Mouse (Mus musculus) retina, postnatal 7 days (tissue): ENCODE data around the gene Rnf115.
"Not testable (repeated sequence)": the region's sequence is repeated elsewhere in the genome, so short reads cannot be mapped to it uniquely, and the experiment has no call there.

Experiments used
- DNase-seq: peaks from one replicate; pipeline ENCODE4 v3.0.0-alpha.2; 2012; ENCODE audit warnings: low read depth, low spot score

The Rnf115 gene

GRCm38 (mm10) chr3:96727343-96727827 is at the start of gene Rnf115, which contains the start of gene Polr3c:
Gene Rnf115 (plus strand): TSS chr3:96727664.
Gene Polr3c (minus strand): TSS chr3:96727628.
- DNase-seq: peak; percentile 91

DNA sequence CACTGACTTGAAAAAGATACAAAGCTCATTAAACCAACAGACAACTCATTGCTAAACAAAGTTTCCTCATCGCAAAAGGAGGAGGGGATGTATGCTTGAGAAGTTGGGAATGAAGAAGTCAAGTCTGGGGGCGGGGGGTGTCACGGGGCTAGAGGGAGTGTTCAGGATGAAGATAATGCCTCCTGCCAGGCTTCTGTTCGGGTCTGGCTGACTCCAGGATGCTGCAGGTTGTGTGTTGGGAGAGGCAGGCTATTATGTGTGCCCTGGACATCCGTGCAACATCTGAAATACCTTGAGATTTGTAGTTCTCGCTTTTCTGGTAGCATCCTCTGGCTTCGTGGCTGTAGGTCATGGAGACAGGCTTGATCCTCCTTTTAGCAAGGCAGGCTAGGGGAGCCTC is 49.0 kb upstream of the Rnf115 start:
- no peak for DNase-seq

- no peak for DNase-seq
Observed at GRCm38 (mm10) chr3:96679159-96679674, 48.2 kb upstream of the Rnf115 start.

GRCm38 (mm10) chr3:96680269-96680956 is 47.1 kb upstream of the Rnf115 start:
- no peak for DNase-seq

DNA sequence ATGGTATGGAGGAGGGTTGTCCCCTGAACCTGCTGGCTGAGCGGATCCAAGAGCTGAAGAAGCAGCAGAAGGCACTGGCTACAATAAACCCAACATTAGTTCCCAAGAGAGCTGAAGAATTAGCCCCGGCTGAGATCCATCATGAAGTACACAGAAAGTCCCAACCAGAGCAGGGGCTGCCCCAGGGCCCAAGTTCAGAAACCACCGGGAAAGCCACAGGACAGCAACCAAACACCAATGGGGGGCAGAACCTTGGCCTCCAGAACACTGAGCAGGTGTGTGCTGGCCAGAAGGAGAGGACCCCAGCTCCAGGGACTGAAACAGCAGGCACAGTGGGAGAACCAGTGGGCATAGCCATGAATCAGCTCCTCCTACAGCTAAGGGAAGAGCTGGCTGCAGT is 44.0 kb upstream of the Rnf115 start:
- no peak for DNase-seq

GRCm38 (mm10) chr3:96684151-96684821 is 43.2 kb upstream of the Rnf115 start:
- no peak for DNase-seq

DNA sequence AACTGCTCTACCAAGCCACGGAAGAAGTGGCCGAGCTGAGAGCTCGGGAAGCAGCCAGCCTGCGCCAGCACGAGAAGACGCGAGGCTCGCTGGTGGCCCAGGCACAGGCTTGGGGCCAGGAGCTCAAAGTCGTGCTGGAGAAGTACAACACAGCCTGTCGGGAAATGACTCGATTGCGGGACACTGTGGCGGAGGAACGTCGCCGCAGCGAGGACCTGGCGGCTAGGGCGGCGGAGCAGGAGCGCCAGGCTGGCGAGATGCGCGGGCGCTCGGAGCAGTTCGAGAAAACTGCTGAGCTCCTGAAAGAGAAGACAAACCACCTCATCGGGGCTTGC is 42.7 kb upstream of the Rnf115 start:
- DNase-seq: no peak

DNA sequence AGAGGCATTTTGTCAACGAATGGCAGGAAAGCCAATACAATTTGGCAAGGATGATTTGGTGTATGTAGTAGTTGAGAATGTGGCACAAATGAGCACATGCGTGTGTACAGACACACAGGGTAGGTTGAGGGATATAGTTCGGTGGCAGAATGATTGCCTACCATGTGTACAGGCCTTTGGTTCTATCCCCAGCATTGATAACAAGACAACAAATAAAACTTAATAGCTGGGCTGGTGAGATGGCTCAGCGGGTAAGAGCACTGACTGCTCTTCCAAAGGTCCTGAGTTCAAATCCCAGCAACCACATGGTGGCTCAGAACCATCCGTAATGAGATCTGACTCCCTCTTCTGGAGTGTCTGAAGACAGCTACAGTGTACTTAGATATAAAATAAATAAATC is 41.4 kb upstream of the Rnf115 start:
- DNase-seq: not testable (repeated sequence)

GRCm38 (mm10) chr3:96688854-96689253 is 38.6 kb upstream of the Rnf115 start:
- DNase-seq: no peak

DNA sequence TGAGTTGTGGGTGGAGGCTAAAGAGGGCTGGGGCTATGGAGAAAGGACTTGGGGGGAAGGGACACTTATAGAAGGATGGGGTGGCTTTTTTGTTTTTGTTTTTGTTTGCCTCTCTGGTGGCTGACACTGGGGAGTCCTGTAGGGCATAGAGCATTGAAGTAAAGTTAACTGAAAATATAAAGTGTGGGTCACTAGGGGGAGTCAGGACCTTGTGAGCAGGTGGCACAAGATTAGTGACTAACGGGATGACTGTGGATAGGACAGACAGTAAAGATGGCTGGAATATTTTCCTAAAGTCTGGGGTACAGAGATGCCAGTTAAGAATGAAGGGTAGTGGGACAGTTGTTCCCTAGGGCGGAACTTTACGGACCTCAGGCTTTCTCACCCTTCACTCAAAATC is 37.2 kb upstream of the Rnf115 start:
- no peak for DNase-seq

- no peak for DNase-seq
Observed at GRCm38 (mm10) chr3:96692506-96692905, 35.0 kb upstream of the Rnf115 start.

GRCm38 (mm10) chr3:96693579-96693978 is 33.9 kb upstream of the Rnf115 start:
- DNase-seq: no peak

- peak; percentile 62 for DNase-seq
Observed at GRCm38 (mm10) chr3:96696198-96696765, 31.2 kb upstream of the Rnf115 start, which contains the start of gene Pias3. Gene Pias3 (plus strand): TSS chr3:96696384.

DNA sequence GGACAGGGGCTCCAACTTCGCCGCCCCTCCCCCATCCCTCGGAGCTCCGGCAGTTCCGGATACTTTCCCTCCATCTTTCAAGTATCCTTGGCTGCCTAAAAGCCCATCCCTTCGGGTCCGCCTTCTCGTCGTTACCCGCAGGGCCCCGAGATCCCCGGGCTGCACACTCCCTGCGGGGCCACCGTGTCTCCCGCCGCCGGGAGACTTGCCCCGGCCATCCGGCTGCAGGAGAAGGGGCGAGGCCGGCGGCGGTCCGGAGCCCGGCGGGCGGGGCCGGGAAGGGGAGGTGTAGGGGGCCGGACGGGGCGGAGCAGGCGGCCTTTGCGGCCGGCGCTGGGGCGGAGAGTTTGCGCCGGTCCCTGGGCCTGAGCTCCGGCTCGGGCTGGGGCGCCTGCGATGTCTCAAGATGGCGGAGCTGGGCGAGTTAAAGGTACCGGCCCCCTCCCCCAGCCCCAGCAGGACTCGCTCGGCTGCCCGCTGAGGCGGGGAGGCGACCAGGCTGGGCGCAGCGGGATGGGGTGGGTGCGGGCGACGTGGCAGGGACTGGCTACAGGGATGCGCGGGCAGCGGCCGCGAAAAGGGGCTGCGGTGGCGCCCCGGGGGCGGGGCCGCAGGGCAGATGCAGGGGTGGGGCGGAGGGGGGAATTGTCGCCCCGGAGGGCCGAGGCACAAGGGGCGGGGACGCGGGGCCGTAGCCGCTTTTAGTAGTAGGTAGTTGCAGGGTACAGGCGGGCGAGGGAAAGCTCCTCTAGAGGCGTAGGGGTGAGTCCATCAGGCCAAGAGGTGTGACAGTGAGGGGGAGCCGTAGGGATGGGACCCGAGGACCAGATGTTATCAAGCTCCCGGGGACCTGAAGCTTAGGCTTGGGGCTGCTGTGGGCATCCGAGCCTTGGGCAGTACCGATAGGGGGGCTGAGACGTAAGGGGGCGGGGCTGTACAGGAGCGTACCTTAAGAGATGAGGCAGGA is 30.4 kb upstream of the Rnf115 start:
- DNase-seq: peak; percentile 81

DNA sequence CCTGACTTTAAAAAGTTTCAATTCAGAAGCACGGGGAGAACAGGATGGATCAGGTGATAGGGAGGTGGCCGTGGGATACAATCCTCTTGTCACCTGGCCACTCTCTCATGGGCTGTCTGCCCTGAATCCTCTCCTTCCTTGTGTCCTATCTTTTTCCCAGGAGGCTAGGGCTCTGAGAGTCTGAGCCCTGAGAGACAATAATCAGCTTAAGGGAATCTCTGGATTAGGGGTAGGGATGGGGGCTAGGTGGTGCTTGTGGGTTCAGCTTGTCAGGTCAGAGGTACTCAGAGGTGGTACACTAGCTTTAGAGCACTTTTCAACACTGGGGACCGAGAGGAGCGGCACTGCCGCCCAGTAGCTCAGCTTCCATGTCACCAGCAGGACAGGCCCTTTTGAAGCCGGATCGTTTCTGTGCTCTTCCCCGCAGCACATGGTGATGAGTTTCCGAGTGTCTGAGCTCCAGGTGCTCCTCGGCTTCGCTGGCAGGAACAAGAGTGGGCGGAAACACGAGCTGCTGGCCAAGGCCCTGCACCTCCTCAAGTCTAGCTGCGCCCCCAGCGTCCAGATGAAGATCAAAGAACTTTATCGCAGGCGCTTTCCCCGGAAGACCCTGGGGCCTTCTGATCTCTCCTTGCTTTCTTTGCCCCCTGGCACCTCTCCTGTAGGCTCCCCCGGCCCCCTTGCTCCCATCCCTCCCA is 28.3 kb upstream of the Rnf115 start:
- DNase-seq: peak; percentile 78

GRCm38 (mm10) chr3:96700376-96700775 is 27.1 kb upstream of the Rnf115 start:
- DNase-seq: no peak

DNA sequence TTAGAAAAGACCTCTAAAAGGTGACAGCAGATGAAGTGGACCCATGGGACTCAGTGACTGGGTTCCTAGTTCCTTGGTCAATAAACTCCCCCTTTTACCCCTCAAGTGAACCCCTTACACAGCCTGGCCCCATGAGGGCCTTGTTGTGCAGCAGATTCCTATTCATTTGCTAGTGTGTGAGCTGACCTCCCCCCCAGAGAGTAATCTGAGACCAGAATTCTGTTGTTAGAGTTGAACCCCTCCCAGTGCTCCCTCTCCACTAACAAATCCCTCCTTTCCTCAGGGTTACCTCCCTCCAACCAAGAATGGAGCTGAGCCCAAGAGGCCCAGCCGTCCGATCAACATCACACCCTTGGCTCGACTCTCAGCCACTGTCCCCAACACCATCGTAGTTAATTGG is 26.5 kb upstream of the Rnf115 start:
- DNase-seq: no peak

DNA sequence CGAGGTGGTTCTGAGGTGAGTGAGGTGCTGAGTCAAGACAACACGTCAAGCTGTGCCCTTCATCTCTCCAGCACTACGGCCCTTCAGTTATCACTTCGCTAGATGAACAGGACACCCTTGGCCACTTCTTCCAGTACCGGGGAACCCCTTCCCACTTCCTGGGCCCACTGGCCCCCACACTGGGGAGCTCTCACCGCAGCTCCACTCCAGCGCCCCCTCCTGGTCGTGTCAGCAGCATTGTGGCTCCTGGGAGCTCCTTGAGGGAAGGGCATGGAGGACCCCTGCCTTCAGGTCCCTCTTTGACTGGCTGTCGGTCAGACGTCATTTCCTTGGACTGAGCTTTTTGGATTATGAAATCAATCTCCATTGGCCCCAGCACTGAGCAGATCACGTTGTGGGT is 22.7 kb upstream of the Rnf115 start:
- no peak for DNase-seq

- no peak for DNase-seq
Observed at GRCm38 (mm10) chr3:96706217-96706616, 21.2 kb upstream of the Rnf115 start.

GRCm38 (mm10) chr3:96706984-96707383 is 20.5 kb upstream of the Rnf115 start:
- no peak for DNase-seq
